Mouse (Mus musculus) testis, adult 2 months (tissue): ENCODE results near the gene Pm20d2.

ENCODE experiments used
- CTCF ChIP-seq: fragments of 200-500 bp; IDR thresholded peaks from 2 replicates; pipeline ENCODE4 v1.5.1; 2012; ENCODE audit warnings: low read depth, mild to moderate bottlenecking, inconsistent platforms, low read length, moderate library complexity; ENCODE audit not compliant: control insufficient read depth, insufficient read depth, insufficient replicate concordance
- POLR2A ChIP-seq: fragments of 200-500 bp; IDR thresholded peaks from 2 replicates; pipeline ENCODE4 v1.6.1; 2012; ENCODE audit warnings: low read depth, mild to moderate bottlenecking, inconsistent platforms, low read length, moderate library complexity; ENCODE audit not compliant: control insufficient read depth

GRCm38 (mm10) chr4:33224003-33224675, 34.6 kb upstream of the Pm20d2 start:
- no peak for TF ChIP-seq CTCF
- no peak for TF ChIP-seq POLR2A
